Mouse (Mus musculus) hindbrain, postnatal 0 days (tissue): ENCODE results near the gene Gm20503. TPM values are rescaled to one million over a fixed set of nuclear protein-coding genes. Genes with fewer than 3 reads are reported as not detected.

Experiments
- ATAC-seq: fragments of 200-750 bp; cut with Nextera tagmentation; 2 replicates; pipeline ENCODE4 v1.8.0; 2017; ENCODE audit warnings: mild to moderate bottlenecking, moderate TSS enrichment, moderate library complexity
- DNase-seq: peaks from one replicate; pipeline ENCODE4 v3.0.0-alpha.2; 2015; ENCODE audit warnings: low spot score
- H3K27ac ChIP-seq: fragments of 300-500 bp; sonication (generic); 2 replicates; pipeline ENCODE4 v1.5.1; 2014; ENCODE audit warnings: mild to moderate bottlenecking
- H3K27me3 ChIP-seq: fragments of 300-500 bp; sonication (generic); 2 replicates; pipeline ENCODE4 v1.6.1; 2014; ENCODE audit warnings: low read length, mixed read lengths; ENCODE audit not compliant: insufficient read depth
- H3K36me3 ChIP-seq: fragments of 300-500 bp; sonication (generic); 2 replicates; pipeline ENCODE4 v1.6.1; 2014; ENCODE audit warnings: low read length, mixed read lengths; ENCODE audit not compliant: insufficient read depth
- H3K4me1 ChIP-seq: fragments of 300-500 bp; sonication (generic); 2 replicates; pipeline ENCODE4 v1.6.1; 2014; ENCODE audit warnings: antibody characterized with exemption, low read length, mixed read lengths; ENCODE audit not compliant: insufficient read depth
- H3K4me2 ChIP-seq: fragments of 300-500 bp; sonication (generic); 2 replicates; pipeline ENCODE4 v1.6.1; 2014; ENCODE audit warnings: low read depth, mild to moderate bottlenecking, low read length, moderate library complexity, mixed read lengths
- H3K4me3 ChIP-seq: fragments of 300-500 bp; sonication (generic); 2 replicates; pipeline ENCODE4 v1.5.1; 2014; ENCODE audit warnings: low read length
- H3K9ac ChIP-seq: fragments of 300-500 bp; sonication (generic); replicated peaks from 2 replicates; pipeline ENCODE4 v1.6.1; 2014; ENCODE audit warnings: mild to moderate bottlenecking, low read length, moderate library complexity, mixed read lengths
- H3K9me3 ChIP-seq: fragments of 300-500 bp; sonication (generic); 2 replicates; pipeline ENCODE4 v1.6.1; 2016; ENCODE audit warnings: low read length, mixed read lengths
- CTCF ChIP-seq: IDR thresholded peaks from 2 replicates; pipeline ENCODE4 v1.5.1; 2016; ENCODE audit warnings: antibody characterized with exemption, control low read depth, low read depth
- WGBS: fragments of 180-500 bp; shearing (Covaris S2); extraction: QIAGEN DNeasy Blood & Tissue Kit; methylation state at CpG from one replicate; pipeline ENCODE4 v1.1.7; 2014; 5-methylcytosine and 5-hydroxymethylcytosine counted together
- polyA plus RNA-seq: library from polyadenylated mRNA; unstranded; fragments of >200 nt; fragmentation: Nextera tagmentation; extraction: Ambion mirVana; gene quantifications from 2 replicates; pipeline ENCODE4 v1.2.1, GENCODE M21; 2015
- total RNA-seq: library from RNA; depleted of rRNA; stranded (reverse); fragments of >200 nt; gene quantifications from 2 replicates; pipeline ENCODE4 v1.2.3, GENCODE M21; 2014

Gm20503 gene
- total and polyA plus RNA-seq, 2 experiments from 2014 or later = 11.7 TPM; not detected in 1

- H3K27me3 ChIP-seq = no peaks in the 10 kb centered on the region
- H3K9me3 ChIP-seq = no peaks in the 10 kb centered on the region
- WGBS = 90% methylated on average over 4 of the region's 4 CpGs
- H3K27ac ChIP-seq = no peak within 1 kb of the TSS
- no peaks in the 10 kb centered on the region for H3K36me3 ChIP-seq
- no peak within 1 kb of the TSS for H3K9ac ChIP-seq
- no peaks in the 10 kb centered on the region for H3K4me1 ChIP-seq
- no peak for TF ChIP-seq CTCF
- no peak within 1 kb of the TSS for H3K4me3 ChIP-seq
- H3K4me2 ChIP-seq = no peak within 1 kb of the TSS
- ATAC-seq (no peak), DNase-seq (no peak)
Measured at GRCm38 (mm10) chr4:58994762-58995161, 8.2 kb upstream of the Gm20503 start, which contains the start of gene Dnajc25. TSS of gene Dnajc25 (plus strand) at chr4:58995062.

GRCm38 (mm10) chr4:58995251-58995693 lies 7.7 kb upstream of the Gm20503 start:
- no peaks in the 10 kb centered on the region for H3K9me3 ChIP-seq
- WGBS = 84% methylated on average over 8 of the region's 8 CpGs
- no peak overlapping the region for H3K9ac ChIP-seq
- H3K4me2 ChIP-seq = no peak overlapping the region
- H3K27me3 ChIP-seq = no peaks in the 10 kb centered on the region
- ATAC-seq (no peak), DNase-seq (no peak)
- no peak for TF ChIP-seq CTCF
- H3K36me3 ChIP-seq = no peaks in the 10 kb centered on the region
- H3K4me3 ChIP-seq = no peak overlapping the region
- no peak overlapping the region for H3K27ac ChIP-seq
- no peaks in the 10 kb centered on the region for H3K4me1 ChIP-seq

GRCm38 (mm10) chr4:58997081-58997480 lies 5.9 kb upstream of the Gm20503 start:
- Histone ChIP-seq H3K27me3 (no peaks in the 10 kb centered on the region), H3K4me2 (no peak overlapping the region), H3K9ac (no peak overlapping the region), H3K9me3 (no peaks in the 10 kb centered on the region), H3K4me3 (no peak overlapping the region), H3K27ac (no peak overlapping the region), H3K4me1 (no peaks in the 10 kb centered on the region), H3K36me3 (no peaks in the 10 kb centered on the region)
- no peak for ATAC-seq
- no peak for TF ChIP-seq CTCF
- 66% methylated on average over 5 of the region's 5 CpGs for WGBS
- no peak for DNase-seq

GRCm38 (mm10) chr4:58998688-58999087 lies 4.3 kb upstream of the Gm20503 start:
- Histone ChIP-seq H3K27ac (no peak overlapping the region), H3K36me3 (no peaks in the 10 kb centered on the region), H3K4me1 (0 out of 2 replicates have a peak, but pooled peaks cover 3% of the 10 kb centered on the region), H3K4me2 (no peak overlapping the region), H3K9ac (no peak overlapping the region), H3K4me3 (no peak overlapping the region), H3K9me3 (no peaks in the 10 kb centered on the region), H3K27me3 (no peaks in the 10 kb centered on the region)
- TF ChIP-seq CTCF = no peak
- WGBS = 63% methylated on average over 1 of the region's 1 CpGs
- DNase-seq = no peak
- no peak for ATAC-seq

- no peak overlapping the region for H3K4me2 ChIP-seq
Measured at GRCm38 (mm10) chr4:58999686-59000085, 3.3 kb upstream of the Gm20503 start.

GRCm38 (mm10) chr4:59000614-59001013 lies 2.4 kb upstream of the Gm20503 start:
- Histone ChIP-seq H3K27me3 (no peaks in the 10 kb centered on the region), H3K27ac (no peak overlapping the region), H3K4me3 (no peak overlapping the region), H3K9ac (no peak overlapping the region), H3K9me3 (no peaks in the 10 kb centered on the region), H3K4me2 (no peak overlapping the region), H3K4me1 (peaks cover 8% of the 10 kb centered on the region; the same call in 1 of the 2 replicates), H3K36me3 (no peaks in the 10 kb centered on the region)
- TF ChIP-seq CTCF = peak; percentile 52; the same call in 1 of the 2 replicates
- 0% methylated on average over 2 of the region's 2 CpGs for WGBS
- DNase-seq (peak; percentile 37), ATAC-seq (no peak)

More at GRCm38 (mm10) chr4:58999686-59000085, 3.3 kb upstream of the Gm20503 start:
- H3K9me3 ChIP-seq = no peaks in the 10 kb centered on the region
- H3K4me3 ChIP-seq = no peak overlapping the region
- H3K4me1 ChIP-seq = peaks cover 8% of the 10 kb centered on the region; the same call in 1 of the 2 replicates
- no peak for ATAC-seq
- H3K9ac ChIP-seq = no peak overlapping the region
- TF ChIP-seq CTCF = peak; percentile 93
- H3K36me3 ChIP-seq = no peaks in the 10 kb centered on the region
- H3K27me3 ChIP-seq = no peaks in the 10 kb centered on the region
- DNase-seq = peak; percentile 84
- WGBS = 6% methylated on average over 2 of the region's 2 CpGs
- H3K27ac ChIP-seq = no peak overlapping the region

GRCm38 (mm10) chr4:59003806-59004200 lies 793 bp downstream of the Gm20503 start:
- no peak for TF ChIP-seq CTCF
- WGBS = 31% methylated on average over 7 of the region's 7 CpGs
- H3K27ac ChIP-seq = no peak overlapping the region
- no peaks in the 10 kb centered on the region for H3K27me3 ChIP-seq
- peak overlapping the region; percentile 81 for H3K9ac ChIP-seq
- no peak for DNase-seq
- H3K4me1 ChIP-seq = peaks cover 11% of the 10 kb centered on the region; the same call in 1 of the 2 replicates
- ATAC-seq = no peak
- H3K36me3 ChIP-seq = no peaks in the 10 kb centered on the region
- H3K4me3 ChIP-seq = peak overlapping the region; percentile 71
- H3K4me2 ChIP-seq = peak overlapping the region; percentile 86
- H3K9me3 ChIP-seq = no peaks in the 10 kb centered on the region
